Mouse (Mus musculus): ENCODE data around the gene Tnfrsf4. TPM values are rescaled to one million over a fixed set of nuclear protein-coding genes. Genes with fewer than 3 reads are reported as not detected.

Gene Tnfrsf4
- total RNA-seq, 2 experiments from 2014 or later: 5.2 to 5.5 TPM

DNA sequence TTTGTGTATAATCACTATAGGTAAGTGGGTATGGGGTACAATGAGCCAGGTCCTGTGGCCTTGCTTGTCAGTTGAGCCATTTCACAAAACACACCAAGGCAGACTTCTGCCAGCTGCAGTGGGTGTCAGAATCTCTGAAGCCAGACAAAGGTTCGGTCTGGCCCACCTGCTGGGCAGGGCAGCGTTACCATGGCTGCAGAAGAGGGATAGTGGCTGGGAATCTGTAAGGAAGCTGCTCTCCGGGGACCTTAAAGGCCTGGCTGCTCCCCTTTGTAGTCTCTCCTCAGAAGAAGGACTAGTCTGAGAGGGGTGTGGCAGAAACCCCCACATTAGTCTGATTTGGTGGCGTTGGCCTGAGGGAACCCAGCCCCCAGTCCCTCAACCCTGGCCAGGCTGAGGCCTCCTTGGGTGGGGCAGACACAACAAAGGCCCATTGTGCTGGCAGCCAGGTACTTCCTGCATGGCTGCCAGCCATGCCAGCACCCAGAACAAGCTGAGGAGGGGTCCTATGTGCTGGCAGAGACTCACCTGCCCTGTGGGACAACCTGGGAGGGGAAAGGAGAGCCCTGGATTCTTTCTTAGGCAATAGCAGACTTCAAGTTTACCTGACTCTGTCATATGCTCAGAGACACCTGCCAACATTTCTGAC, 50.3 kb downstream of the Tnfrsf4 start:
- no peak for ATAC-seq (replicated peaks; ENCODE audit: low FRiP score, poor library complexity, severe bottlenecking)

- no peak for ATAC-seq (replicated peaks; ENCODE audit: low FRiP score, poor library complexity, severe bottlenecking)
Measured at GRCm38 (mm10) chr4:156064510-156064897, 50.9 kb downstream of the Tnfrsf4 start.

DNA sequence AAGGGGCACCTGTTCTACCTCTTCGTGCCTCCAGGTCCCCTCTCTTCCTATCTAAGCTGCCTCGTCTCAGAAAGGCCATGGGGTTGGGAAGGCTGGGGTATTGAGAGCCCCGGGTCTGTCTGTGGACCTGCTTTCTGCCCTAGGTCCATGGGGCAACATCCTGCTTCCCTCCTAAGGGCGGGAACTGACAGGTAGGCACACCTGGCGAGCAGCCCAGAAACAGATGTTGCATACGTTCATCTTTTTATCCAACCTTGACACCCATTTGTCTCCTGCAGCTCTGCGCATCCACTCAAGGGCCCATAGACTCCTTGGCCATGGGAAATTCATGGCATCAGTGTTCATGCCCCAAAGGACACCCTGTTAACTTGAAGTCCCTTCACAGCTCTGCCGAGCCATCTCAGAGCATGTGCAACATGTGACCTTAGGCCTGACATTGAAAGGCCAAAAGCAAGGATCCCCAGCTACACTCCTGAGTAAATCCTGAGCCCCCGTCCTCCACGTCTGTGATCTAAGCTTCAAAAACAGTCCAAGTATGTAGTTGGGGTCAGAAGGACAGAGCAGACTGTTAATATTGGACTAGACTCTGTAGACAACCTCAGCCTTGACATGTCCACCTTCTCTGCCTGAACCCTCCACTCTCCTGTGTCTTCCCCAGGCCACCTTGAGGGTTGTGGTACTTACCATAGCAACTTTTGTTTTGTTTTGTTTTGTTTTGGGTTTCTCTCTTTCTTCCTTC, 51.7 kb downstream of the Tnfrsf4 start:
- ATAC-seq (replicated peaks; ENCODE audit: low FRiP score, poor library complexity, severe bottlenecking): no peak

Other genes with a start within 250 kb of the Tnfrsf4 start
- gene Vwa1, start 239.1 kb upstream of the Tnfrsf4 start, total RNA-seq (2015; ENCODE audit: low replicate concordance): not detected in 2 replicates
- not detected in 2 replicates for gene Vwa1, start 239.1 kb upstream of the Tnfrsf4 start, total RNA-seq (2017; ENCODE audit: low replicate concordance)
- gene Tmem88b, start 228.0 kb upstream of the Tnfrsf4 start, total RNA-seq (2015; ENCODE audit: low replicate concordance): 1.3 TPM in 1 of 2 replicates, not detected in the other
- gene Tmem88b, start 228.0 kb upstream of the Tnfrsf4 start, total RNA-seq (2017; ENCODE audit: low replicate concordance): 0.42 and 1.3 TPM in 2 replicates
- gene Ankrd65, start 223.4 kb upstream of the Tnfrsf4 start, total RNA-seq (2015; ENCODE audit: low replicate concordance): 2.5 TPM in 1 of 2 replicates, not detected in the other
- 1.7 and 4.3 TPM in 2 replicates for gene Ankrd65, start 223.4 kb upstream of the Tnfrsf4 start, total RNA-seq (2017; ENCODE audit: low replicate concordance)
- gene Mrpl20, start 211.0 kb upstream of the Tnfrsf4 start, total RNA-seq (2015; ENCODE audit: low replicate concordance): 33.0 and 33.8 TPM in 2 replicates
- gene Mrpl20, start 211.0 kb upstream of the Tnfrsf4 start, total RNA-seq (2017; ENCODE audit: low replicate concordance): 18.9 and 45.0 TPM in 2 replicates
- gene Ccnl2, start 201.4 kb upstream of the Tnfrsf4 start, total RNA-seq (2015; ENCODE audit: low replicate concordance): 117 and 136 TPM in 2 replicates
- gene Ccnl2, start 201.4 kb upstream of the Tnfrsf4 start, total RNA-seq (2017; ENCODE audit: low replicate concordance): 187 and 202 TPM in 2 replicates
- 25.0 and 35.9 TPM in 2 replicates for gene Aurkaip1, start 182.6 kb upstream of the Tnfrsf4 start, total RNA-seq (2015; ENCODE audit: low replicate concordance)
- 48.7 and 56.0 TPM in 2 replicates for gene Aurkaip1, start 182.6 kb upstream of the Tnfrsf4 start, total RNA-seq (2017; ENCODE audit: low replicate concordance)
- gene Mxra8, start 174.2 kb upstream of the Tnfrsf4 start, total RNA-seq (2015; ENCODE audit: low replicate concordance): 2.1 TPM in 1 of 2 replicates, not detected in the other
- gene Mxra8, start 174.2 kb upstream of the Tnfrsf4 start, total RNA-seq (2017; ENCODE audit: low replicate concordance): not detected in 2 replicates
- 3.7 and 6.7 TPM in 2 replicates for gene Dvl1, start 166.4 kb upstream of the Tnfrsf4 start, total RNA-seq (2015; ENCODE audit: low replicate concordance)
- gene Dvl1, start 166.4 kb upstream of the Tnfrsf4 start, total RNA-seq (2017; ENCODE audit: low replicate concordance): 4.8 and 6.3 TPM in 2 replicates
- not detected in 2 replicates for gene Tas1r3, start 150.5 kb upstream of the Tnfrsf4 start, total RNA-seq (2015; ENCODE audit: low replicate concordance)
- gene Tas1r3, start 150.5 kb upstream of the Tnfrsf4 start, total RNA-seq (2017; ENCODE audit: low replicate concordance): 0.14 and 0.85 TPM in 2 replicates
- 1.5 and 1.7 TPM in 2 replicates for gene Cptp, start 144.4 kb upstream of the Tnfrsf4 start, total RNA-seq (2015; ENCODE audit: low replicate concordance)
- gene Cptp, start 144.4 kb upstream of the Tnfrsf4 start, total RNA-seq (2017; ENCODE audit: low replicate concordance): 2.5 and 6.4 TPM in 2 replicates
- 5.6 and 10.0 TPM in 2 replicates for gene Ints11, start 144.3 kb upstream of the Tnfrsf4 start, total RNA-seq (2015; ENCODE audit: low replicate concordance)
- gene Ints11, start 144.3 kb upstream of the Tnfrsf4 start, total RNA-seq (2017; ENCODE audit: low replicate concordance): 7.8 and 8.5 TPM in 2 replicates
- 2.3 and 5.9 TPM in 2 replicates for gene Pusl1, start 122.1 kb upstream of the Tnfrsf4 start, total RNA-seq (2015; ENCODE audit: low replicate concordance)
- 2.2 and 5.3 TPM in 2 replicates for gene Pusl1, start 122.1 kb upstream of the Tnfrsf4 start, total RNA-seq (2017; ENCODE audit: low replicate concordance)
- 5.6 and 10.0 TPM in 2 replicates for gene Acap3, start 122.0 kb upstream of the Tnfrsf4 start, total RNA-seq (2015; ENCODE audit: low replicate concordance)
- gene Acap3, start 122.0 kb upstream of the Tnfrsf4 start, total RNA-seq (2017; ENCODE audit: low replicate concordance): 4.3 and 23.7 TPM in 2 replicates
- gene Ube2j2, start 70.0 kb upstream of the Tnfrsf4 start, total RNA-seq (2015; ENCODE audit: low replicate concordance): 9.4 and 19.4 TPM in 2 replicates
- 25.6 and 41.3 TPM in 2 replicates for gene Ube2j2, start 70.0 kb upstream of the Tnfrsf4 start, total RNA-seq (2017; ENCODE audit: low replicate concordance)
- gene C1qtnf12, start 51.5 kb upstream of the Tnfrsf4 start, total RNA-seq (2015; ENCODE audit: low replicate concordance): 99.9 and 100 TPM in 2 replicates
- gene C1qtnf12, start 51.5 kb upstream of the Tnfrsf4 start, total RNA-seq (2017; ENCODE audit: low replicate concordance): 21.5 and 35.8 TPM in 2 replicates
- gene B3galt6, start 21.2 kb upstream of the Tnfrsf4 start, total RNA-seq (2015; ENCODE audit: low replicate concordance): 1.0 and 4.4 TPM in 2 replicates
- gene B3galt6, start 21.2 kb upstream of the Tnfrsf4 start, total RNA-seq (2017; ENCODE audit: low replicate concordance): 1.2 and 1.4 TPM in 2 replicates
- 11.1 and 16.7 TPM in 2 replicates for gene Sdf4, start 21.0 kb upstream of the Tnfrsf4 start, total RNA-seq (2015; ENCODE audit: low replicate concordance)
- 101 and 127 TPM in 2 replicates for gene Sdf4, start 21.0 kb upstream of the Tnfrsf4 start, total RNA-seq (2017; ENCODE audit: low replicate concordance)
- gene Tnfrsf18, start 12.3 kb downstream of the Tnfrsf4 start, total RNA-seq (2015; ENCODE audit: low replicate concordance): 16.5 TPM in 1 of 2 replicates, not detected in the other
- gene Tnfrsf18, start 12.3 kb downstream of the Tnfrsf4 start, total RNA-seq (2017; ENCODE audit: low replicate concordance): 2.3 and 2.9 TPM in 2 replicates
- not detected in 2 replicates for gene Ttll10, start 45.6 kb downstream of the Tnfrsf4 start, total RNA-seq (2015; ENCODE audit: low replicate concordance)
- gene Ttll10, start 45.6 kb downstream of the Tnfrsf4 start, total RNA-seq (2017; ENCODE audit: low replicate concordance): not detected in 2 replicates
- 5.2 and 7.7 TPM in 2 replicates for gene 9430015G10Rik, start 96.1 kb downstream of the Tnfrsf4 start, total RNA-seq (2015; ENCODE audit: low replicate concordance)
- gene 9430015G10Rik, start 96.1 kb downstream of the Tnfrsf4 start, total RNA-seq (2017; ENCODE audit: low replicate concordance): 11.6 and 16.0 TPM in 2 replicates
- gene Rnf223, start 116.7 kb downstream of the Tnfrsf4 start, total RNA-seq (2015; ENCODE audit: low replicate concordance): not detected in 2 replicates
- gene Rnf223, start 116.7 kb downstream of the Tnfrsf4 start, total RNA-seq (2017; ENCODE audit: low replicate concordance): not detected in 2 replicates
- 24.2 and 26.7 TPM in 2 replicates for gene Agrn, start 183.6 kb downstream of the Tnfrsf4 start, total RNA-seq (2015; ENCODE audit: low replicate concordance)
- 22.9 and 27.7 TPM in 2 replicates for gene Agrn, start 183.6 kb downstream of the Tnfrsf4 start, total RNA-seq (2017; ENCODE audit: low replicate concordance)
- 70.9 and 108 TPM in 2 replicates for gene Isg15, start 187.0 kb downstream of the Tnfrsf4 start, total RNA-seq (2015; ENCODE audit: low replicate concordance)
- gene Isg15, start 187.0 kb downstream of the Tnfrsf4 start, total RNA-seq (2017; ENCODE audit: low replicate concordance): 185 and 281 TPM in 2 replicates
- 8.3 and 18.6 TPM in 2 replicates for gene AW011738, start 189.5 kb downstream of the Tnfrsf4 start, total RNA-seq (2015; ENCODE audit: low replicate concordance)
- gene AW011738, start 189.5 kb downstream of the Tnfrsf4 start, total RNA-seq (2017; ENCODE audit: low replicate concordance): 29.9 and 35.8 TPM in 2 replicates
- gene Perm1, start 202.0 kb downstream of the Tnfrsf4 start, total RNA-seq (2015; ENCODE audit: low replicate concordance): 2.3 and 3.6 TPM in 2 replicates
- 4.3 and 4.9 TPM in 2 replicates for gene Perm1, start 202.0 kb downstream of the Tnfrsf4 start, total RNA-seq (2017; ENCODE audit: low replicate concordance)
- gene Plekhn1, start 221.0 kb downstream of the Tnfrsf4 start, total RNA-seq (2015; ENCODE audit: low replicate concordance): 11.0 and 11.1 TPM in 2 replicates
- 9.9 and 12.8 TPM in 2 replicates for gene Plekhn1, start 221.0 kb downstream of the Tnfrsf4 start, total RNA-seq (2017; ENCODE audit: low replicate concordance)
- 12.1 and 15.0 TPM in 2 replicates for gene Noc2l, start 222.2 kb downstream of the Tnfrsf4 start, total RNA-seq (2015; ENCODE audit: low replicate concordance)
- 24.8 and 28.3 TPM in 2 replicates for gene Noc2l, start 222.2 kb downstream of the Tnfrsf4 start, total RNA-seq (2017; ENCODE audit: low replicate concordance)
- 110 and 112 TPM in 2 replicates for gene Samd11, start 241.8 kb downstream of the Tnfrsf4 start, total RNA-seq (2015; ENCODE audit: low replicate concordance)
- 181 and 200 TPM in 2 replicates for gene Samd11, start 241.8 kb downstream of the Tnfrsf4 start, total RNA-seq (2017; ENCODE audit: low replicate concordance)

Data from erythroblast, adult 5-6 weeks (primary cell).